In the genomic region with DNA sequence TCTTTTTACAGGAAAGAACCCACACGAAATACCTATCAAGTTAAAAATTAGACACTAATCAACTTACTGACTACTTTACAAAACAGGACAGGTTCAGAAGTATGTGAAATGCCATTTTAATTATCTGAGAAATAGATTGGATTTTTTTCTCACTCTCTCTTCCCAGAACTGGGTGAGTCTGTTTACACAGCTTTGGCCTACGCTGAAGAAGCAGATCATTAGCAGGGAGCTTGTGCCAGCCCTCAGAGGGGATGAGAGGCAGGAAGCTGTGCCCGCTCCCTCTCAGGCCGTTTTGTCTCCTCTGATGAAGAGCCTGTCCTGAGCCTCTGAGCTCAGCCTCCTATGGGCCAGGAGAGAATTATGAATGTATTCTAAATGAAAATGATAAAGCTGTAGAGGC, we compare ENCODE assay signal across 31 mouse cellular contexts.
A peak's percentile ranks its signal among the peaks of the same experiment; 100 is the strongest.
DNase-seq lines count a peak whose midpoint lies in the region; ATAC-seq and TF ChIP-seq lines count a peak whose summit lies in the region.
"Had no signal": no experiment of that assay in that cellular context is flagged by ENCODE, and none has a peak within 500 bp of the region (broad histone marks: within the 10 kb centered on the region; RNA-seq: fewer than 3 reads in every experiment).

No protein-coding gene starts in this region.

- POLR2A ChIA-PET in Patski (lab: Charles Lee): no interaction called here

- whole genome bisulfite sequencing in lung, postnatal 0 days: 35% methylated on average over 4 of the region's 4 CpGs
- WGBS in stomach, postnatal 0 days: 30% methylated on average over 4 of the region's 4 CpGs

- no peaks in the 10 kb centered on the region for H3K27me3 ChIP-seq in lung, postnatal 0 days (replicated peaks; ENCODE audit: insufficient read depth, low read length)
- H3K27me3 ChIP-seq in Patski: no peaks in the 10 kb centered on the region
- H3K27me3 ChIP-seq in stomach, postnatal 0 days (ENCODE audit: control insufficient read depth, insufficient read depth, low read length): no peaks in the 10 kb centered on the region
- H3K27me3 ChIP-seq: forebrain, embryonic 12.5 days; heart, embryonic 12.5 days; limb, embryonic 13.5 days; lung, embryonic 15.5 days; neural tube, embryonic 12.5 days had no signal

- no peak overlapping the region for H3K9ac ChIP-seq in lung, postnatal 0 days (replicated peaks; ENCODE audit: low read depth)
- H3K9ac ChIP-seq in stomach, postnatal 0 days (ENCODE audit: low read length): no peak overlapping the region
- H3K9ac ChIP-seq: forebrain, embryonic 12.5 days; heart, embryonic 12.5 days; hindbrain, embryonic 14.5 days; limb, embryonic 13.5 days; liver, embryonic 14.5 days; lung, embryonic 15.5 days; neural tube, embryonic 12.5 days had no signal

- H3K4me1 ChIP-seq in lung, postnatal 0 days (ENCODE audit: insufficient read depth, low read depth, low read length): no peaks in the 10 kb centered on the region
- no peaks in the 10 kb centered on the region for H3K4me1 ChIP-seq in stomach, postnatal 0 days (replicated peaks; ENCODE audit: control insufficient read depth, insufficient read depth)
- H3K4me1 ChIP-seq: neural tube, embryonic 12.5 days had no signal

- in situ Hi-C loops in Patski (cut with MboI; ENCODE audit: low pct_unique_long_range_greater_than_20kb): loop anchor here (10.0 kb wide), 1 partner anchor 217 kb away; the partner anchor contains the start of gene Farp1

- H3K36me3 ChIP-seq in lung, postnatal 0 days (ENCODE audit: insufficient read depth, low read length): peaks cover 17% of the 10 kb centered on the region; the same call in 1 of the 2 replicates
- no peaks in the 10 kb centered on the region; the same call in 1 of the 2 replicates for H3K36me3 ChIP-seq in stomach, postnatal 0 days (ENCODE audit: control insufficient read depth, insufficient read depth, low read length)

- no peaks in the 10 kb centered on the region for H3K9me3 ChIP-seq in lung, postnatal 0 days (ENCODE audit: low read length)
- no peaks in the 10 kb centered on the region for H3K9me3 ChIP-seq in stomach, postnatal 0 days (ENCODE audit: control insufficient read depth, low read length)
- H3K9me3 ChIP-seq: forebrain, embryonic 12.5 days; heart, embryonic 12.5 days; limb, embryonic 13.5 days; lung, embryonic 15.5 days; midbrain, embryonic 10.5 days; neural tube, embryonic 12.5 days had no signal

- intact Hi-C loops in gastrocnemius, postnatal 14 days (cut with DNase I; ENCODE audit: low total_unique reads): no loop called here

- peak; percentile 1 for DNase-seq in gastrocnemius, postnatal 14 days
- DNase-seq in gastrocnemius, postnatal 4 days (ENCODE audit: low spot score in 2 of 2): no peak
- no peak for DNase-seq in lung, postnatal 0 days (ENCODE audit: low spot score)
- no peak for DNase-seq in lung, adult 18-20 months
- no peak for DNase-seq in Patski (ENCODE audit: low read depth, low spot score)
- DNase-seq in stomach, postnatal 0 days (ENCODE audit: low spot score): no peak
- no peak for DNase-seq in urinary bladder, postnatal 25 days (ENCODE audit: low spot score)
- DNase-seq: adrenal gland, adult 2 months; adrenal gland, postnatal 36 days; cerebellum, adult 2 months; cerebellum, postnatal 14 days; gastrocnemius, postnatal 36 days; heart, adult 2 months; heart, postnatal 4 days; kidney, adult 11 months; kidney, postnatal 14 days; right cerebral cortex, adult 18-20 months; thymus, adult 18-20 months; thymus, postnatal 25 days had no signal

- no peak overlapping the region for H3K4me3 ChIP-seq in lung, postnatal 0 days (ENCODE audit: low read depth, low read length)
- H3K4me3 ChIP-seq in stomach, postnatal 0 days (ENCODE audit: low read depth, low read length): no peak overlapping the region
- H3K4me3 ChIP-seq: erythroblast, embryonic 14.5 days; forebrain, embryonic 12.5 days; heart, adult 2 months; heart, embryonic 12.5 days; limb, embryonic 13.5 days; lung, embryonic 15.5 days; midbrain, embryonic 10.5 days; myocyte; neural tube, embryonic 12.5 days had no signal

- no peak overlapping the region for H3K4me2 ChIP-seq in lung, postnatal 0 days (replicated peaks; ENCODE audit: low read depth, low read length)
- no peak overlapping the region for H3K4me2 ChIP-seq in stomach, postnatal 0 days (replicated peaks; ENCODE audit: low read depth)
- H3K4me2 ChIP-seq: forebrain, embryonic 12.5 days; heart, embryonic 12.5 days; hindbrain, embryonic 14.5 days; limb, embryonic 13.5 days; lung, embryonic 15.5 days; neural tube, embryonic 12.5 days had no signal

- no peak overlapping the region for H3K27ac ChIP-seq in lung, postnatal 0 days (ENCODE audit: low read length)
- H3K27ac ChIP-seq in stomach, postnatal 0 days (replicated peaks): no peak overlapping the region
- H3K27ac ChIP-seq: forebrain, embryonic 12.5 days; heart, adult 2 months; hindbrain, embryonic 14.5 days; limb, embryonic 13.5 days; liver, embryonic 14.5 days; lung, embryonic 15.5 days; midbrain, embryonic 10.5 days; neural tube, embryonic 12.5 days had no signal

- ATAC-seq in lung, postnatal 0 days: no peak
- ATAC-seq in Patski: peak; percentile 55
- peak; percentile 27; the same call in 1 of the 2 replicates for ATAC-seq in stomach, postnatal 0 days (ENCODE audit: low FRiP score, low TSS enrichment)
- ATAC-seq: activated CD4-positive, CD25-positive, alpha-beta regulatory T cell, adult 4 months; inflammation-experienced regulatory T-cells, adult 6 months had no signal

- CTCF ChIA-PET in Patski (lab: Charles Lee): interaction anchor here (0.8 to 1.2 kb wide), 3 partner anchors 27 to 217 kb away, joined by 3 read pairs; partner anchors contain the start of gene Farp1

- TF ChIP-seq CTCF in lung, postnatal 0 days (IDR thresholded peaks at IDR 0.05): no peak
- no peak for TF ChIP-seq CTCF in Patski (IDR thresholded peaks at IDR 0.05)
- TF ChIP-seq CTCF in stomach, postnatal 0 days (IDR thresholded peaks at IDR 0.05; ENCODE audit: low read depth): no peak

- TF ChIP-seq EP300 in lung, postnatal 0 days (IDR thresholded peaks at IDR 0.05): 0 out of 2 replicates have a peak, but pooled peaks have one; percentile 5
- TF ChIP-seq EP300 in stomach, postnatal 0 days (optimal IDR thresholded peaks at IDR 0.05): no peak
